Mouse (Mus musculus) adrenal gland, postnatal 10 days (tissue): ENCODE measurements at regions not wholly inside any gene's neighbourhood (a gene's known extent, or its start where the extent isn't known, plus 50 kb on each side); places are given as distances from the start of the nearest gene placed in this dataset.

Source experiments
- DNase-seq: peaks from one replicate; pipeline ENCODE4 v3.0.0; 2021; ENCODE audit warnings: mixed read lengths

GRCm38 (mm10) chr6:16999451-17000139 lies 65.4 kb upstream of the Tes start:
- DNase-seq: no peak

- no peak for DNase-seq
These were observed 69.4 kb upstream of the Tes start for GRCm38 (mm10) chr6:16995495-16995936.

- peak; percentile 17 for DNase-seq
These were observed 70.2 kb upstream of the Tes start for GRCm38 (mm10) chr6:16994711-16995110.

GRCm38 (mm10) chr6:16991996-16992591 lies 72.9 kb upstream of the Tes start:
- no peak for DNase-seq

GRCm38 (mm10) chr6:16978206-16978505 lies 79.9 kb upstream of the Tfec start:
- peak; percentile 45 for DNase-seq

GRCm38 (mm10) chr6:16977392-16978205 lies 79.4 kb upstream of the Tfec start:
- no peak for DNase-seq

GRCm38 (mm10) chr6:16965658-16966057 lies 67.4 kb upstream of the Tfec start:
- DNase-seq: no peak

- no peak for DNase-seq
These were observed 66.1 kb upstream of the Tfec start for GRCm38 (mm10) chr6:16964362-16964761.

- DNase-seq: no peak
These were observed 65.7 kb upstream of the Tfec start for GRCm38 (mm10) chr6:16963958-16964357.

GRCm38 (mm10) chr6:16958102-16958501 lies 59.9 kb upstream of the Tfec start:
- no peak for DNase-seq

GRCm38 (mm10) chr6:16956771-16957435 lies 58.7 kb upstream of the Tfec start:
- DNase-seq: no peak
